Mouse (Mus musculus): Measurements from ENCODE around the gene Nsf. TPM values are rescaled to one million over a fixed set of nuclear protein-coding genes. Genes with fewer than 3 reads are reported as not detected.
A peak's percentile ranks its signal among the peaks of the same experiment; 100 is the strongest.

The Nsf gene
- polyA plus RNA-seq, 1 experiment from 2014 or later: 55.1 TPM

DNA sequence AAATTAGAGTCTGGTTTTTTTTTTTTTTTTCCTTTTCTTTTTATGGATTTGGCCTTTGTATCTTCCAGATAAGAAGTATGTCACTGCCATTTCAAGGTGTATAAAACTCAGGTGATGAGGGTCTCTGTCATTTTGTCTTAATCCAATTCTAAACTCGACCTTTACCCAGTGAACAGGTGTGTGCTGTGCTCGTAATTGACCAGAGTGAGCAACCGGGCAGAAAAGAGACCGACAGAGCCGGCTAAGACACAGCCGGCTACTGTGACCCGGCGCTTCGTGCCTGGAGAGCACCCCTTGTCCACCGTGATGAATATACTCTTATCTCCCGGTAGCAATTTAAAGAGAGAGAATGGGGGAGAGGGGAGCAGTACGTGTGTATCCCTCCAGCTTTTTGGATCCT is 44.5 kb downstream of the Nsf start:
- Histone ChIP-seq H3K27me3 (ENCODE audit: control insufficient read depth, insufficient read depth, low read depth, low read length) (no peaks in the 10 kb centered on the region), H3K4me2 (ENCODE audit: low read depth, low read length) (no peak overlapping the region), H3K9ac (ENCODE audit: low read length) (no peak overlapping the region), H3K27ac (ENCODE audit: low read length) (no peak overlapping the region), H3K36me3 (ENCODE audit: control insufficient read depth, insufficient read depth, low read length) (peaks cover 5% of the 10 kb centered on the region), H3K4me3 (ENCODE audit: low read length) (no peak overlapping the region), H3K4me1 (replicated peaks; ENCODE audit: control insufficient read depth, insufficient read depth, low read length) (no peaks in the 10 kb centered on the region), H3K9me3 (ENCODE audit: control insufficient read depth, low read length) (no peaks in the 10 kb centered on the region)
- WGBS: 67% methylated on average over 12 of the region's 12 CpGs
- no peak for ATAC-seq (ENCODE audit: low read depth)

DNA sequence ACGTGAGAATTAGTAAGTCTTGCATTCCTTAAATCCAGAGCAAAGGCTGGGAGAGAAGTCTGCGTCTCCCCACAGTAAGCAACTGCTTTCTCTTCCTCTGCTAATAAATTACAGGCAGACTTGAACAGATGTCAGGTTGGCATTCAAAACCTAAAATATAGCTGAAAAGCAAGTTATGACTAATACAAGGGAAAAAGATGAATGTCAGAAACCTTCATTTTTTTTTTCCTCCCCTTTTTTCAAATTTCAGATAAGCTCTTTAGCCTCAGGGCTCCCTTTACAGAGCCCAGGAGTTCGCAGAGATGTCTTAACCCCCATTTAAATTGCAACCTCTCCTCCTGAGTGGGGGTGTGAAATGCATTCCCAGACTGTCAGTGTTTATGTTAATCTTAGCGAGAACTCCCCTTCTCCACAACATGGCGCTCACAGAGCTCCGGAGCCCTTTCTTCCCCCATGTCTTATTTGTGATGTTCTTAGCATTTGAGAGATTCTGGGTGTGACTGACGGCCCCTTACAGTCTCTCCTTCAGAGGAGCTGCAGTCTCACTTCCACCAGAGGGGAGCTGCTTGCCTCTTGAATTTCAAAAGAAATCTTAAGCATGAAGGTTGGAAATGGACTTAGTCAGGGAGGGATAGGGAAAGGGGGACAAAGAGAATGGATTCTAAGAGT is 47.7 kb downstream of the Nsf start:
- H3K4me1 ChIP-seq (replicated peaks; ENCODE audit: control insufficient read depth, insufficient read depth, low read length): peaks cover 2% of the 10 kb centered on the region; the same call in 1 of the 2 replicates
- H3K27ac ChIP-seq (ENCODE audit: low read length): no peak overlapping the region
- no peak for ATAC-seq (ENCODE audit: low read depth)
- no peaks in the 10 kb centered on the region; the same call in 1 of the 2 replicates for H3K36me3 ChIP-seq (ENCODE audit: control insufficient read depth, insufficient read depth, low read length)
- no peak overlapping the region for H3K4me3 ChIP-seq (ENCODE audit: low read length)
- WGBS: 52% methylated on average over 7 of the region's 7 CpGs
- no peak overlapping the region for H3K4me2 ChIP-seq (ENCODE audit: low read depth, low read length)
- H3K9me3 ChIP-seq (ENCODE audit: control insufficient read depth, low read length): no peaks in the 10 kb centered on the region
- no peaks in the 10 kb centered on the region for H3K27me3 ChIP-seq (ENCODE audit: control insufficient read depth, insufficient read depth, low read depth, low read length)
- no peak overlapping the region for H3K9ac ChIP-seq (ENCODE audit: low read length)

DNA sequence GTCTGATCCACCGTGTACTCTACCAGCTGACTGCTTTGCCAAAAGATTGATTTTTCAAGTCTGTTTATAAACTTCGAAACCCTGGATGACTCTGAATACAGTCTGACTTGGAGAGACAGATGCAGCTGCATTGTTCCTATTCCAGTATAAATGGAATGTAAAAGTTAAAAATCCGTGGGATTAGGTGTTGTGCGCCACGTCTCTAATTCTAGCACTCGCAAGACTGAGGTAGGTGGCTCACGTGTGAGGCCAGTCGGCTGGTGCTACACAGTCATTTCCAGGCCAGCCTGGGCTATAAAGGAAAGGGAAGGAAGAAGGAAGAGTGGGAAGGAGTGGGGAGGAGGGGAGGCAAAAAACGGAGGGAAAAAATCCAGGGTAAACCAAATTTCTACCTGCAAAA is 48.4 kb downstream of the Nsf start:
- Histone ChIP-seq H3K27ac (ENCODE audit: low read length) (no peak overlapping the region), H3K4me3 (ENCODE audit: low read length) (no peak overlapping the region), H3K36me3 (ENCODE audit: control insufficient read depth, insufficient read depth, low read length) (no peaks in the 10 kb centered on the region; the same call in 1 of the 2 replicates), H3K9ac (ENCODE audit: low read length) (no peak overlapping the region), H3K4me2 (ENCODE audit: low read depth, low read length) (no peak overlapping the region), H3K27me3 (ENCODE audit: control insufficient read depth, insufficient read depth, low read depth, low read length) (no peaks in the 10 kb centered on the region), H3K4me1 (replicated peaks; ENCODE audit: control insufficient read depth, insufficient read depth, low read length) (peaks cover 4% of the 10 kb centered on the region; the same call in 1 of the 2 replicates), H3K9me3 (ENCODE audit: control insufficient read depth, low read length) (no peaks in the 10 kb centered on the region)
- ATAC-seq (ENCODE audit: low read depth): no peak
- WGBS: 67% methylated on average over 9 of the region's 9 CpGs

DNA sequence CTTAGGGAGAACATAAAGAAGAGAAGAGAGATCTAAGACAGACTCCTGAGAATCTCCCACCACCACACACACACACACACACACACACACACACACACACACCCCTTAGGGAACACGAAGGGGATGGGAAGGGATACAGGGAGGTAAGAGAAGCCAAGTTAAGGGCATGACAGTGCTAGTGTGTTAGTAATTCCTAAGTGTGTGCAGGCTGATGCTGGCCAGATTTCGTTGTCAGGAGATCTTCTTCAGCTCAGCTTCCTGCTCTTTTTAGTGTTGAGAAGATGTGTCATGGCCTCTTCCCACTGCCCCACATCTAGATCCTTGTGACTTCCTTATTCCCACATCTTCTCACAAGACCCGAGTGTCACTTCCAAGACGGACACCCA is 52.3 kb downstream of the Nsf start:
- H3K27ac ChIP-seq (ENCODE audit: low read length): no peak overlapping the region
- no peak overlapping the region for H3K9ac ChIP-seq (ENCODE audit: low read length)
- peaks cover 10% of the 10 kb centered on the region; the same call in 1 of the 2 replicates for H3K4me1 ChIP-seq (replicated peaks; ENCODE audit: control insufficient read depth, insufficient read depth, low read length)
- H3K4me3 ChIP-seq (ENCODE audit: low read length): no peak overlapping the region
- peak; percentile 58; the same call in 1 of the 2 replicates for ATAC-seq (ENCODE audit: low read depth)
- no peaks in the 10 kb centered on the region for H3K9me3 ChIP-seq (ENCODE audit: control insufficient read depth, low read length)
- no peaks in the 10 kb centered on the region for H3K36me3 ChIP-seq (ENCODE audit: control insufficient read depth, insufficient read depth, low read length)
- H3K4me2 ChIP-seq (ENCODE audit: low read depth, low read length): no peak overlapping the region
- WGBS: 47% methylated on average over 4 of the region's 4 CpGs
- no peaks in the 10 kb centered on the region for H3K27me3 ChIP-seq (ENCODE audit: control insufficient read depth, insufficient read depth, low read depth, low read length)

DNA sequence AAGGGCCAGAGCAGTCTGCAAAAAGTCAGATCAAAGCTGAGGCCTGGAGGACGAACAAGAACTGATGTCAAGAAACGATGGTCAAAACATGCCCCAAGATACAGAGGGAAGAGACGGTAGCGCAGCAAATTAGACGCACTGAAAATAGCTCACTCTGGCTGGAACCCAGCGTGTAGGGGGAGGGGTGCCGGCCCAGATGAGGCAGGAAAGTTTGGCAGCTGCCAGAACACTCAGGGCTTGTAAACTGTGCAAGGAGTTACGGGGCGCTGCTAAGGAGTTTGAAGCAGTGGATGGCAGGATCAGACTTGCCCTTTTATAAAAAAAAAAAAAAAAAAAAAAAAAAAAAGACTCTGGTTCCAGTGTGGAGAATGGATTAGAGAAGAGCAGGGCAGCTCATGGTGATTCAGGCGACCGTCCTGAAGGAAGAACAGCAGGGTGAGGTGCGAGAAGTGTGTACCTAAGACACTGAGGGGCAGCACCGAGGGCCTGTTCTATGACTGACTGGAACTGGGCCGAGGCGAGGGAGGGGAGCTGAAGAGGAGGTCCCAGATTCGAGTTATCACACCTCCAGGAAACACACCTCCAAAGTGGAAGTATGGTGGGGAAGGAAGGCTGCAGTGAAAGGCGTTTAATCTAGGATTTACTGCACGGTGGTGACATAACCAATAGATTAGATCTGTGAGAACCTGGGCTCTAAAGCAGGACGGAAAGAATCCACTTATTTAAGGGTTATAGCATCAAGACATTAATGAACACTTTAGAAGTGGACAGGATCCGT is 52.9 kb downstream of the Nsf start:
- H3K9me3 ChIP-seq (ENCODE audit: control insufficient read depth, low read length): no peaks in the 10 kb centered on the region
- peaks cover 10% of the 10 kb centered on the region; the same call in 1 of the 2 replicates for H3K4me1 ChIP-seq (replicated peaks; ENCODE audit: control insufficient read depth, insufficient read depth, low read length)
- ATAC-seq (ENCODE audit: low read depth): peak; percentile 96
- no peak overlapping the region for H3K4me2 ChIP-seq (ENCODE audit: low read depth, low read length)
- H3K9ac ChIP-seq (ENCODE audit: low read length): no peak overlapping the region
- no peak overlapping the region for H3K4me3 ChIP-seq (ENCODE audit: low read length)
- no peaks in the 10 kb centered on the region for H3K27me3 ChIP-seq (ENCODE audit: control insufficient read depth, insufficient read depth, low read depth, low read length)
- 46% methylated on average over 20 of the region's 20 CpGs for WGBS
- peak overlapping the region; percentile 14; the same call in 1 of the 2 replicates for H3K27ac ChIP-seq (ENCODE audit: low read length)
- H3K36me3 ChIP-seq (ENCODE audit: control insufficient read depth, insufficient read depth, low read length): no peaks in the 10 kb centered on the region

DNA sequence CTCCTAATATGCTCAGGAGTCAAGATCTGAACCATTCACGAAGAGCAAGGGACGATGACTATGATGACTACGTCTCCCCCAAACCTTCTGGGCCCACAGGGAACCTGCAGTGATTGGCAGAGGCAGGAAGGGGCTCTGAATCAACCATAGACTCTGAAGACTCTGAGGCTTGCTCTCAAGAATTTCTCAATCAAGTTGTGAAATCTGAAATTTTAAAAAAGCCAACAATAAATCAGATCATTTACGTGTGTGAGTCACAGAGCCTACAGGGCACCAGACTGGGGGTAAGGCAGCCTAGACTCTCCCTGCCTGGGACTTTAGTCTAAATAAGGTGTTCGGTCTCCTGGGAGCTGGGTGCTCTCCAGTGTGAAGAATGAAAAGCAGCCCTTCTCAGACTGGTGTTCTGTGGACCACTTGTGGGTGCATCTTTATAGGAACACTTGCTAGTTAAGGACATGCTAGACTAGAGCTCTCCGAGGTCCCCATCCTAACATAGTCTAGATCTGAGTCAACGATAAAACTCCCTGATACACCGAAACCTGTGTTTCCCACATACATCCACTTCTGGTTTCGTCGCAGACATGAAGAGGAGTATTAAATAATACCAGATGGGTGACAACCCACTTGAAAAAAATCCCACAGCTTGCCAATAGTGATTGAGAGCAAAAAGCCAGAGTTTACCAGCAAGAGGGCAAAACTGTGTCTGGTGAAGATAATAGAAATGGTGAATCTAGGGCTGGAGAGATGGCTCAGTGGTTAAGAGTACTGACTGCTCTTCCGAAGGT is 56.7 kb downstream of the Nsf start:
- Histone ChIP-seq H3K27me3 (ENCODE audit: control insufficient read depth, insufficient read depth, low read depth, low read length) (no peaks in the 10 kb centered on the region), H3K9ac (ENCODE audit: low read length) (no peak overlapping the region), H3K9me3 (ENCODE audit: control insufficient read depth, low read length) (no peaks in the 10 kb centered on the region), H3K4me2 (ENCODE audit: low read depth, low read length) (no peak overlapping the region), H3K36me3 (ENCODE audit: control insufficient read depth, insufficient read depth, low read length) (no peaks in the 10 kb centered on the region), H3K27ac (ENCODE audit: low read length) (no peak overlapping the region), H3K4me3 (ENCODE audit: low read length) (no peak overlapping the region), H3K4me1 (replicated peaks; ENCODE audit: control insufficient read depth, insufficient read depth, low read length) (peaks cover 10% of the 10 kb centered on the region; the same call in 1 of the 2 replicates)
- no peak for ATAC-seq (ENCODE audit: low read depth)
- 91% methylated on average over 11 of the region's 11 CpGs for WGBS

DNA sequence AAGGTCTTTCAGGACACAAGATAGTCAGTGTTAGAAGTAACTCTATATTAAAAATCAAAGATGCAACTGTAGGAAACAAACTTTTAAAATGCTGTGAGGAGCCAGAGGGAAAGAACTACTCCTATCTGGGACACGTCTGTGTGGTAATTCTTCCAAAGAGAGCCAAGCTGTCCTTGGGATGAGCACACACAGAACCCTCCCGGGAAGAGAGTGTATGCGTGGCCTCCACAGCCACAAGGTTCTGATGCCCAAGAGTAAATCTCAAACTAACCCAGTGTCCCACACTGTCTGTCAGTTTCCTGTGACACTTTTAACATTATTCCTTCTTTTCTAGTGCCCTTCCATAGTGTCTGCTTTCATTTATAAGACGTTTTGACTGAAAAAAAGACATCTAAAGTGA is 57.8 kb downstream of the Nsf start:
- no peaks in the 10 kb centered on the region for H3K9me3 ChIP-seq (ENCODE audit: control insufficient read depth, low read length)
- WGBS: 83% methylated on average over 4 of the region's 4 CpGs
- peaks cover 9% of the 10 kb centered on the region; the same call in 1 of the 2 replicates for H3K4me1 ChIP-seq (replicated peaks; ENCODE audit: control insufficient read depth, insufficient read depth, low read length)
- H3K9ac ChIP-seq (ENCODE audit: low read length): no peak overlapping the region
- no peak overlapping the region for H3K4me3 ChIP-seq (ENCODE audit: low read length)
- no peak overlapping the region for H3K27ac ChIP-seq (ENCODE audit: low read length)
- H3K4me2 ChIP-seq (ENCODE audit: low read depth, low read length): no peak overlapping the region
- no peaks in the 10 kb centered on the region for H3K36me3 ChIP-seq (ENCODE audit: control insufficient read depth, insufficient read depth, low read length)
- H3K27me3 ChIP-seq (ENCODE audit: control insufficient read depth, insufficient read depth, low read depth, low read length): no peaks in the 10 kb centered on the region
- no peak for ATAC-seq (ENCODE audit: low read depth)

DNA sequence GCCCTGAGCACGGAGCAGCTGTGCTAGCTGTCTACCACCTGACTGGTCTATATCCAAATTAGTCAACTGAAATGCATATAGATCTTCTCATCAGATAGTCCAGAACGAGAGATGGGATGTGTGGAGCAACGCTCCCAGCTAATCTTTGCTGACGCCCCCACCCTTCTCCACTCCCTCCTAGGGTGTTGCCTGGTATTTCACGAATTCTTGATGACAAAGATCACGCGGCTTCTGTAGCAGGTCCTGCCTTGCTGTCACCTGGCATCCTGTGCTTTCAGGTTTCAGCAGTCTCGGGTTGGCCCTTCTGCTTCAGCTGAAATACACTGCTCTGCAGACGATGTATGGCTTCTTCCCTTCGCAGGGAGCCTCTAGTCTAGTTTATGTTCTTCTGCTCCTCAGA is 61.0 kb downstream of the Nsf start:
- no peaks in the 10 kb centered on the region for H3K36me3 ChIP-seq (ENCODE audit: control insufficient read depth, insufficient read depth, low read length)
- no peaks in the 10 kb centered on the region for H3K27me3 ChIP-seq (ENCODE audit: control insufficient read depth, insufficient read depth, low read depth, low read length)
- H3K9me3 ChIP-seq (ENCODE audit: control insufficient read depth, low read length): no peaks in the 10 kb centered on the region
- no peak overlapping the region for H3K9ac ChIP-seq (ENCODE audit: low read length)
- WGBS: 76% methylated on average over 10 of the region's 10 CpGs
- no peak overlapping the region for H3K4me2 ChIP-seq (ENCODE audit: low read depth, low read length)
- no peak overlapping the region for H3K27ac ChIP-seq (ENCODE audit: low read length)
- ATAC-seq (ENCODE audit: low read depth): no peak
- 0 out of 2 replicates have a peak, but pooled peaks cover 3% of the 10 kb centered on the region for H3K4me1 ChIP-seq (replicated peaks; ENCODE audit: control insufficient read depth, insufficient read depth, low read length)
- no peak overlapping the region for H3K4me3 ChIP-seq (ENCODE audit: low read length)

DNA sequence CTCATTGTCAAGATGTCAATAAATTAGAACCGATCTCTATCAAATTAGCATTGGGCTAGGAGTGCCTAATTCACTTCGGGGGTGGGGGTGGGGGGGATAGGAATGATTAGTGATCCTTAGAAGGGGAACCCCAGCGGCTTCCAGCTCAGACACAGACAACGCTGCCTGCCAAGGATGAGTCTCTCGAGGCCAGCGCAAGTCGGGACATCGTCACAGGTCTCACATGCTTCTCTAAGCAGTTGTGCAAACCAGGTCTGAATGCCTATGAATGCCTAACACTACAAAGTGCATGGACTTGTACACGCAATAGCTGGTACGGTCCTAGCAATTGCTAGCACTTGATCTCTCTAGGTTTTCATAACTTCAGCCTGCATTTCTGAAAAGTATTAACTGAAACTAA is 62.1 kb downstream of the Nsf start:
- H3K9me3 ChIP-seq (ENCODE audit: control insufficient read depth, low read length): no peaks in the 10 kb centered on the region
- H3K36me3 ChIP-seq (ENCODE audit: control insufficient read depth, insufficient read depth, low read length): no peaks in the 10 kb centered on the region
- 0 out of 2 replicates have a peak, but pooled peaks cover 3% of the 10 kb centered on the region for H3K4me1 ChIP-seq (replicated peaks; ENCODE audit: control insufficient read depth, insufficient read depth, low read length)
- ATAC-seq (ENCODE audit: low read depth): no peak
- H3K27me3 ChIP-seq (ENCODE audit: control insufficient read depth, insufficient read depth, low read depth, low read length): no peaks in the 10 kb centered on the region
- 77% methylated on average over 10 of the region's 10 CpGs for WGBS
- H3K4me3 ChIP-seq (ENCODE audit: low read length): no peak overlapping the region
- H3K27ac ChIP-seq (ENCODE audit: low read length): no peak overlapping the region
- no peak overlapping the region for H3K9ac ChIP-seq (ENCODE audit: low read length)
- H3K4me2 ChIP-seq (ENCODE audit: low read depth, low read length): no peak overlapping the region

All from lung, embryonic 16.5 days (tissue).